Mouse (Mus musculus) urinary bladder, postnatal 10 days (tissue): ENCODE results near the gene Vasn.
"Not testable (repeated sequence)": the region's sequence is repeated elsewhere in the genome, so short reads cannot be mapped to it uniquely, and the experiment has no call there.

Experiments
- DNase-seq: peaks from one replicate; pipeline ENCODE4 v3.0.0; 2022; ENCODE audit warnings: low spot score

Vasn gene

DNA sequence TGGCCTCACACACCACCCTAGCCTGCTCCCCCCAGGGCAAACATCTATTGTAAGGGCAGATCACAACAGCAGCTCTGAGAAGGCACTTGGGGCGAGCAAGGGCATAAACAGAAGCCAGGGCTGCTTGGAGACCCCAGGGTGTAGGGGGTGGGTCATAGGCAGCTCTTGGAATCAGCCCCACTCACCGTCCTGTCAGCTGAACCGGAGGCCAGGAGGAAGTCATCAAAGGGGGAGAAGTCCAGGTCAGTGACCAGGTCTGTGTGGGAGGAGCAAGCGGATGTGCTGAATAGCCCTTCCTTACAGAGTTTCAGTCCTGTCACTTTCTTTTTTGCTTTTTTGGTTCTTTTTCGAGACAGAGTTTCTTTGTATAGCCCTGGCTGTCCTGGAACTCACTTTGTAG lies 30.6 kb downstream of the Vasn start:
- DNase-seq: no peak

DNA sequence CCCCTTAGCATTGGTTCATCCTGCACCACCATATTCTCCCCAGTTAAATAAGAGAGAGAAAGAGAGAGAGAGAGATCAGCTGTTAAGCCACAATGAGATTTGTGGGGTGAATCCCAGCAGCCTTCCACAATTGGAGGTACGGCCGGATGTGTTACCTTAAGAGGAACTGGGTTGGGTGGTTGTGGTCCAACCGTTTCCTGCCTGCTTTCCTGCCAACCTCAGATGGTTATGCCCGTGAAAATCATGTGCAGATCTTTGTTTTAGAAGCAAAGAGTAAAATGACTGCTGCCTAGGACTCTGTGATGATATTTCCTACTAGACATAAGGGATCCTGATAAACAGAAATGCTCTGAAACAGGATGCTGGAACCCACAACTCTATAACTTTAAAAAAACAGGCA lies 34.4 kb downstream of the Vasn start:
- DNase-seq: no peak

GRCm38 (mm10) chr16:4676836-4677235 lies 37.1 kb downstream of the Vasn start:
- DNase-seq: no peak

DNA sequence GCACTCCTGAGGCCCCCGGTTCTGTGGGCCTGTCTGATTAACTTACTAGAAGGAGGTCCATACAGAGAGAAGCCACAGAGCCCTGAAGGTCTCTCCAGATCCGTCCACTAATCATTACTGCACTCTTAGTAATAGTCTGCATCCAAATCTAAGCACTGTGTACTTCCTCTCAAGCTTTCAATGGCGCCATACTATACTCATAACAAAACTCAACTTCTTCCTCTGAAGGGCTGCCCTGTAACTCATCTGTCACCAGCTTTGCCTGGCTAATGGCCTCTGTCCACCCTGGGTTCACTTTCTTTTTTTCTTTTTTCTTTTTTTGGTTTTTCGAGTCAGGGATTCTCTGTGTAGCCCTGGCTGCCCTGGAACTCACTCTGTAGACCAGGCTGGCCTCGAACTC lies 38.3 kb downstream of the Vasn start:
- DNase-seq: no peak

DNA sequence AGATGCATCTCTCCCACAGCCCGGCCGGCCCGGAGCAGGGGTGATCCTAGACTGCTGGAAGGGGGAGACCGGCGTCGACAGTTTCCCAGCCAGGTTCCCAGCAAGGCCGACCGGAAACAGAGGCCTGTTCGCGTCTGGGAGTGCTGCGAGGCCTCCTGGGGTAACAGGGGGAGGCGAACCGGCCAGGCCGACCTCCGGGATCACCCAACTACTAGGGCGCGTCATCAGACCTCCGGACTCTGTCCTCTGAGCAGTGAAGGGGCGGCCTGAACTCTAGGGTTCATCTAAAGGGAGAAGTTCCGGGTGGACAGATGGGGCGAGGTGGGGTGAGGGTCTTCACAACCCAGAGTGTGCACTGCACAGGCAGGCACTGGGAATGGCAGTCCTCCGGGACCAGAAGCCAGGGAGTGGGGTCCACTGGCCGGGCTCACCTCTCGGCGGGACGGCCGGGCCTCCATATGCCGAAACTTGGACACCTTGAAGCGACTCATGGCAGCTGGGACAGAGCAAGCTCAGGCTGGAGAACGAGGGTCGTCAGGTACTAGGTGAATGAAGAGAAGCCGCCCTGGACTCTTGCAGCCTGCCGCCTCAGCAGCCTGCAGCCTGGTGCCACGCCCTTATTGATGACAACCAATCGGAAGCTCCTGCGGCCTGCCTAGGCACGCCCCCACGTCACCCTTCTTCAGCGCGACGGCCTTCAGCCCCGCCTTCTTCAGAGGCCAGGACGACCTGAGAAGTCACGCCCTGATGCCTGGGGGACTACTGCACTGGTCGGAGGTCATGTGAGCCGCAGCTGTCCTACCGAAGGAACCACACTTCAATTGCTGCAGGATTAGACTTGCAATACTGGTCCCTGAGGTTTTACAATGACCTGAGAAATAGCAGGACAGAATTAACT lies 39.6 kb downstream of the Vasn start, which contains the start of gene Coro7:
Gene Coro7, minus strand, starts transcription at position 657 of the 898 bp plus-strand sequence.
- peak; percentile 31 for DNase-seq

DNA sequence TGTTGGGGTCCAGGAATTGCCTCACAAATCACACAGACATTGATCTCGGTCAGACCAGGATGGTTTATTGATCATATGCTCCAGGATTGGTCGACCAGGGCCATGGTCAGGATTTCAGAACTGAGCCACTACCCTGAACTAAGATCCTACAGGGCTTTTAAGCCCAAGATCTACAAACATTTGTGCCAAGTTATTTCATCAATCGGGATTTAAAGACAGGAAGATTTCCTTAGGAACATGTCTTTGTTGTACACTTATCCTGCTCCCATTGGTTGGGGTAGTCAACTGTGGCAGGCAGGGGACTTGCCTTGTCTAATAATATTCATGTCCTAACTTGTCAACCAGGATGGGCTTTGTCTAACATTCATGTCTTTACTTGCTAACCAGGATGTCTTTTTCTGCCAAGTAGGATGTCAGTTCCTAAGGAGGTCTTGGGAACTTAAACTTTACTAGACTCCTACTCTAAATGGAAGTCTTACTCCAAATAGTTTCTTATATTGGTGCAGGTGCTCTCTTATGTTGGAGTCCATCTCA lies 41.2 kb downstream of the Vasn start:
- DNase-seq: not testable (repeated sequence)

DNA sequence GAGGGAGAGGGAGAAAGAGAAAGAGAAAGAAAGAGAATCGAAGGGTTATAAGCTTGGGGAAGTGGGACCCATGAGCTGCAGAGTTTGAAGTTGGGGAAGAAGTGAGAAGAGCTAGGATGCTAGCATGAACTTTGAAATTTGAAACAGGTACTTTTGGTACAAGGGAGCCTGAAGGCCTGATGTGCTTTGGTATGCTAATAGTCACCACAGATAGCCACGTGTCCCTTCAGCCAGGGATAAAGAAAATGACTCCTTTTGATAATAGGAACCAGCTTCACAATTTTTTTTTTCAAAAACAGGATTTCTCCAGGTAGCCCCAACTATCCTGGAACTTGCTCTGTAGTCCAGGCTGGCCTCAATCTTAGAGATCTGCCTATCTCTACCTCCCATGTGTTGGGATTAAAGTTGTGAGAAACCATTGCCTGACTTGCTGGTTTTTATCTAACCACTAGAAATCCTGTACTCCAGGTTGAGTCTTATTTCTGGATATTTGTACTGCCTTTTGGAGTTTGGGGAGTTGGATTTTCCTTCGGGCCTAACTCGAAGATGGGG lies 43.0 kb downstream of the Vasn start:
- DNase-seq: no peak

GRCm38 (mm10) chr16:4683193-4683580 lies 43.4 kb downstream of the Vasn start:
- DNase-seq: no peak

DNA sequence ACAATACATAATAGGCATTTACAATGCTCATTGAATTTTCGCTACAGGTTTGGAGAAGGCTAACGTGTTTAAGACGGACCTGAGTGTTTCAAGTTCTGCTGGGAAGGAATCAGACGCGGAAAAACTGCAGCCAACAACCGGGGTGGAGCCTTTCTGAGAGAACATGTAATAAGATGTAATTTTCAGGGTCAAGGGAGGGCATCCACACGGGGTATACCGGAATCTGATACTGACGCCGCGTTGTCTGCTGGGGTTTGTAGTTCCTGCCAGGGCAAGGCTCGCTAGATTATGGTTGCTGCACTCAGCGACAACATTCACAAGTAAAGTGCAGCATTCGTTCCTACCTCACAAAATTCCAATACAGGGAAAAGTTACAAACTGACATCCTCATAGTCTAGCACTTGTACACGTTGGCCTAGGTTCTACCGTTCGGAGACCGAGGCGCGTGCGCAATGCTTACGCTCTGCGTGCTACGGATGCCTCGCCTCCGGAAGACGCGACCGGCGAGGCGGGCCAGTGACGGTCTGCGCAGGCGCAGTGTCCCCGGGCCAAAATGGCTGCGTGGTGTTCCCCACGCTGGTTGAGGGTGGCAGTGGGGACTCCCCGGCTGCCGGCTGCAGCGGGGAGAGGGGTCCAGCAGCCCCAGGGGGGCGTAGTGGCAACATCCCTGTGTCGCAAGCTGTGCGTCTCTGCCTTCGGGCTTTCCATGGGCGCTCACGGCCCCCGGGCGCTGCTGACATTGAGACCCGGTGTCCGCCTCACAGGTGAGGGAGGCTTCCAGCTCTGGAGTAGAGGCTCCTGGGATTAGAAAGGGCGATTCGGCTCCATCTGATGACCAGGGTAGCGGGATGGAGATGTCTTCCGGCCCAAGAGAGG lies 44.1 kb downstream of the Vasn start:
- peak; percentile 91 for DNase-seq

DNA sequence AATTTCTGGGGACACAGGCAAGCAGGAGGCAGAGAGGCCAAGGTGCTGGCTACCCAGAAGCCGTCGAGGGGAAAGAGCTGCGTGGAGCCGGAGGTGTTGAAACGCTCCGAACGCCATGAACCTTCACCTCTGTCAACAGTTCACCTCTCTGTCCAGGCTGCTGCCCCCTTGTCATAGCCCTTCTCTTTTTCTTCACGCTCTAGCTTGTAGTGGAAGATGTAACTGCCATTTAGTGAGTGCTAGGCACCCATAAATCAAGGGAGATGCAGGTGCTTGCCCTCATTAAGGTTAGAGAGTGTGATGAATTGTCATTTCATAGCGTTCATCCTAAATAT lies 44.7 kb downstream of the Vasn start:
- DNase-seq: no peak

DNA sequence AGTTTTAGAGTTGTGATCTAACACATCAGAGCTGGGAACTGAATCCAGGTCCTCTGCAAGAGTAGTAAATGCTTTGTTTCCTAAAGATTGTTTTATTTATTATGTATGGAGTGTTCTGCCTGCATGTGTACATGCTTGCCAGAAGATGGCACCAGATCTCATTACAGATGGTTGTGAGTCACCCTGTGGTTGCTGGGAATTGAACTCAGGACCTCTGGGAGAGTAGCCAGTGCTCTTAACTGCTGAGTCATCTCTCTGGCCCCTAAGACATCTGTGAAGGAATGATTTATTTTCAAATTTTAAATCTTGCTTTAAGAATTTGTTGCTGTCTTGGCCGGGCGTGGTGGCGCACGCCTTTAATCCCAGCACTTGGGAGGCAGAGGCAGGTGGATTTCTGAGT lies 49.6 kb downstream of the Vasn start:
- DNase-seq: not testable (repeated sequence)
